Mouse (Mus musculus) lung, embryonic 15.5 days (tissue): ENCODE measurements at regions not wholly inside any gene's neighbourhood (a gene's known extent, or its start where the extent isn't known, plus 50 kb on each side); places are given as distances from the start of the nearest gene placed in this dataset.

ENCODE experiments used
- ATAC-seq: fragments of 200-750 bp; cut with Nextera tagmentation; 2 replicates; pipeline ENCODE4 v1.8.0; 2017; ENCODE audit warnings: moderate number of reproducible peaks, borderline replicate concordance; ENCODE audit not compliant: low FRiP score, low TSS enrichment; ENCODE audit errors: extremely low read depth
- H3K27ac ChIP-seq: fragments of 300-500 bp; sonication (generic); 2 replicates; pipeline ENCODE4 v1.5.1; 2015; ENCODE audit warnings: moderate library complexity, mild to moderate bottlenecking, inconsistent platforms
- H3K27me3 ChIP-seq: fragments of 300-500 bp; sonication (generic); 2 replicates; pipeline ENCODE4 v1.6.1; 2015; ENCODE audit warnings: inconsistent platforms
- H3K36me3 ChIP-seq: fragments of 300-500 bp; sonication (generic); 2 replicates; pipeline ENCODE4 v1.6.1; 2015; ENCODE audit warnings: inconsistent platforms
- H3K4me1 ChIP-seq: fragments of 300-500 bp; sonication (generic); 2 replicates; pipeline ENCODE4 v1.6.1; 2015; ENCODE audit warnings: inconsistent platforms
- H3K4me2 ChIP-seq: fragments of 300-500 bp; sonication (generic); 2 replicates; pipeline ENCODE4 v1.6.1; 2015; ENCODE audit warnings: inconsistent platforms, mild to moderate bottlenecking, moderate library complexity
- H3K4me3 ChIP-seq: fragments of 300-500 bp; sonication (generic); 2 replicates; pipeline ENCODE4 v1.5.1; 2015; ENCODE audit warnings: mild to moderate bottlenecking, inconsistent platforms
- H3K9ac ChIP-seq: fragments of 300-500 bp; sonication (generic); 2 replicates; pipeline ENCODE4 v1.6.1; 2015; ENCODE audit warnings: inconsistent platforms
- H3K9me3 ChIP-seq: fragments of 300-500 bp; sonication (generic); 2 replicates; pipeline ENCODE4 v1.6.1; 2016; ENCODE audit warnings: inconsistent platforms
- WGBS: fragments of 180-500 bp; shearing (Covaris S2); methylation state at CpG from one replicate; pipeline ENCODE4 v1.1.7; 2015; 5-methylcytosine and 5-hydroxymethylcytosine counted together

- ATAC-seq: no peak
- no peak overlapping the region for H3K27ac ChIP-seq
- no peaks in the 10 kb centered on the region for H3K9me3 ChIP-seq
- H3K4me2 ChIP-seq: no peak overlapping the region
- H3K4me3 ChIP-seq: no peak overlapping the region
- H3K4me1 ChIP-seq: peaks cover 7% of the 10 kb centered on the region
- H3K27me3 ChIP-seq: no peaks in the 10 kb centered on the region
- WGBS: 16% methylated on average over 2 of the region's 2 CpGs
- H3K36me3 ChIP-seq: no peaks in the 10 kb centered on the region
- no peak overlapping the region for H3K9ac ChIP-seq
Measured at GRCm38 (mm10) chr12:12534779-12535178, 272.8 kb downstream of the Fam49a start.

- H3K4me1 ChIP-seq: peaks cover 7% of the 10 kb centered on the region
- H3K9ac ChIP-seq: no peak overlapping the region
- ATAC-seq: peak; percentile 78
- H3K27ac ChIP-seq: peak overlapping the region; percentile 75
- H3K9me3 ChIP-seq: no peaks in the 10 kb centered on the region
- H3K4me2 ChIP-seq: no peak overlapping the region
- no peaks in the 10 kb centered on the region for H3K36me3 ChIP-seq
- 38% methylated on average over 6 of the region's 6 CpGs for WGBS
- H3K4me3 ChIP-seq: no peak overlapping the region
- no peaks in the 10 kb centered on the region for H3K27me3 ChIP-seq
Measured at GRCm38 (mm10) chr12:12530796-12531195, 268.9 kb downstream of the Fam49a start.

- no peak overlapping the region for H3K9ac ChIP-seq
- peak overlapping the region; percentile 75 for H3K27ac ChIP-seq
- no peak for ATAC-seq
- H3K36me3 ChIP-seq: no peaks in the 10 kb centered on the region
- WGBS: 87% methylated on average over 5 of the region's 5 CpGs
- H3K4me3 ChIP-seq: no peak overlapping the region
- H3K27me3 ChIP-seq: no peaks in the 10 kb centered on the region
- no peak overlapping the region for H3K4me2 ChIP-seq
- peaks cover 4% of the 10 kb centered on the region for H3K4me1 ChIP-seq
- no peaks in the 10 kb centered on the region for H3K9me3 ChIP-seq
Measured at GRCm38 (mm10) chr12:12529541-12529940, 267.6 kb downstream of the Fam49a start.

- Histone ChIP-seq H3K27me3 (no peaks in the 10 kb centered on the region), H3K9ac (no peak overlapping the region), H3K4me3 (no peak overlapping the region), H3K36me3 (no peaks in the 10 kb centered on the region), H3K27ac (no peak overlapping the region), H3K4me1 (peaks cover 4% of the 10 kb centered on the region), H3K9me3 (no peaks in the 10 kb centered on the region), H3K4me2 (no peak overlapping the region)
- no peak for ATAC-seq
- WGBS: 46% methylated on average over 3 of the region's 3 CpGs
Measured at GRCm38 (mm10) chr12:12528478-12528981, 266.6 kb downstream of the Fam49a start.

GRCm38 (mm10) chr12:12527766-12528477 is 266.0 kb downstream of the Fam49a start:
- H3K9ac ChIP-seq: no peak overlapping the region
- no peaks in the 10 kb centered on the region for H3K27me3 ChIP-seq
- no peak overlapping the region for H3K27ac ChIP-seq
- no peak overlapping the region for H3K4me2 ChIP-seq
- H3K4me3 ChIP-seq: no peak overlapping the region
- 31% methylated on average over 7 of the region's 7 CpGs for WGBS
- H3K36me3 ChIP-seq: no peaks in the 10 kb centered on the region
- H3K4me1 ChIP-seq: peaks cover 4% of the 10 kb centered on the region
- no peak for ATAC-seq
- H3K9me3 ChIP-seq: no peaks in the 10 kb centered on the region

GRCm38 (mm10) chr12:12527366-12527765 is 265.4 kb downstream of the Fam49a start:
- H3K27ac ChIP-seq: no peak overlapping the region
- H3K4me3 ChIP-seq: no peak overlapping the region
- no peaks in the 10 kb centered on the region for H3K9me3 ChIP-seq
- H3K4me1 ChIP-seq: peaks cover 4% of the 10 kb centered on the region
- H3K4me2 ChIP-seq: no peak overlapping the region
- H3K36me3 ChIP-seq: no peaks in the 10 kb centered on the region
- no peaks in the 10 kb centered on the region for H3K27me3 ChIP-seq
- peak; percentile 65; the same call in 1 of the 2 replicates for ATAC-seq
- 58% methylated on average over 3 of the region's 3 CpGs for WGBS
- no peak overlapping the region for H3K9ac ChIP-seq

- ATAC-seq: no peak
- no peaks in the 10 kb centered on the region for H3K4me1 ChIP-seq
Measured at GRCm38 (mm10) chr12:12520311-12520852, 258.4 kb downstream of the Fam49a start.

GRCm38 (mm10) chr12:12518490-12519070 is 256.6 kb downstream of the Fam49a start:
- H3K4me2 ChIP-seq: no peak overlapping the region
- H3K27ac ChIP-seq: no peak overlapping the region
- no peaks in the 10 kb centered on the region for H3K36me3 ChIP-seq
- no peak overlapping the region for H3K4me3 ChIP-seq
- no peaks in the 10 kb centered on the region for H3K27me3 ChIP-seq
- no peaks in the 10 kb centered on the region for H3K9me3 ChIP-seq
- ATAC-seq: no peak
- WGBS: 48% methylated on average over 5 of the region's 5 CpGs
- no peak overlapping the region for H3K9ac ChIP-seq
- no peaks in the 10 kb centered on the region for H3K4me1 ChIP-seq

More at GRCm38 (mm10) chr12:12520311-12520852, 258.4 kb downstream of the Fam49a start:
- Histone ChIP-seq H3K9ac (no peak overlapping the region), H3K4me3 (no peak overlapping the region), H3K4me2 (no peak overlapping the region), H3K27ac (no peak overlapping the region), H3K36me3 (no peaks in the 10 kb centered on the region), H3K9me3 (no peaks in the 10 kb centered on the region), H3K27me3 (no peaks in the 10 kb centered on the region)
- WGBS: 91% methylated on average over 8 of the region's 8 CpGs

GRCm38 (mm10) chr12:12517020-12517419 is 255.1 kb downstream of the Fam49a start:
- Histone ChIP-seq H3K4me1 (no peaks in the 10 kb centered on the region), H3K27me3 (no peaks in the 10 kb centered on the region), H3K36me3 (no peaks in the 10 kb centered on the region), H3K4me3 (no peak overlapping the region), H3K27ac (no peak overlapping the region), H3K9ac (no peak overlapping the region), H3K9me3 (no peaks in the 10 kb centered on the region), H3K4me2 (no peak overlapping the region)
- no peak for ATAC-seq
- WGBS: 77% methylated on average over 4 of the region's 4 CpGs

GRCm38 (mm10) chr12:12510764-12511163 is 248.8 kb downstream of the Fam49a start:
- Histone ChIP-seq H3K27ac (no peak overlapping the region), H3K36me3 (no peaks in the 10 kb centered on the region)

GRCm38 (mm10) chr12:12509164-12509937 is 247.4 kb downstream of the Fam49a start:
- no peaks in the 10 kb centered on the region for H3K9me3 ChIP-seq
- H3K27ac ChIP-seq: peak overlapping the region; percentile 82
- no peaks in the 10 kb centered on the region for H3K36me3 ChIP-seq
- H3K4me3 ChIP-seq: no peak overlapping the region
- 20% methylated on average over 9 of the region's 9 CpGs for WGBS
- no peak overlapping the region for H3K4me2 ChIP-seq
- peak; percentile 90 for ATAC-seq
- no peaks in the 10 kb centered on the region for H3K4me1 ChIP-seq
- H3K27me3 ChIP-seq: no peaks in the 10 kb centered on the region
- no peak overlapping the region for H3K9ac ChIP-seq

More at GRCm38 (mm10) chr12:12510764-12511163, 248.8 kb downstream of the Fam49a start:
- Histone ChIP-seq H3K4me2 (no peak overlapping the region), H3K9me3 (no peaks in the 10 kb centered on the region), H3K4me3 (no peak overlapping the region), H3K9ac (no peak overlapping the region), H3K27me3 (no peaks in the 10 kb centered on the region), H3K4me1 (no peaks in the 10 kb centered on the region)
- no peak for ATAC-seq
